Mouse (Mus musculus) midbrain, postnatal 0 days (tissue): Measurements from ENCODE around the gene Comp. TPM values are rescaled to one million over a fixed set of nuclear protein-coding genes. Genes with fewer than 3 reads are reported as not detected.

ENCODE experiments used
- ATAC-seq: fragments of 200-750 bp; cut with Nextera tagmentation; 2 replicates; pipeline ENCODE4 v1.8.0; 2017; ENCODE audit warnings: moderate number of reproducible peaks, mild to moderate bottlenecking, moderate TSS enrichment, moderate library complexity; ENCODE audit not compliant: low FRiP score
- DNase-seq: peaks from one replicate; pipeline ENCODE4 v3.0.0-alpha.2; 2015; ENCODE audit warnings: low spot score
- H3K27ac ChIP-seq: fragments of 300-500 bp; sonication (generic); 2 replicates; pipeline ENCODE4 v1.5.1; 2014; ENCODE audit warnings: low read depth, mild to moderate bottlenecking, low read length, mixed read lengths
- H3K27me3 ChIP-seq: fragments of 300-500 bp; sonication (generic); 2 replicates; pipeline ENCODE4 v1.6.1; 2014; ENCODE audit warnings: low read length, control low read depth, mixed read lengths; ENCODE audit not compliant: insufficient read depth
- H3K36me3 ChIP-seq: fragments of 300-500 bp; sonication (generic); 2 replicates; pipeline ENCODE4 v1.6.1; 2014; ENCODE audit warnings: low read length, control low read depth, mixed read lengths; ENCODE audit not compliant: insufficient read depth
- H3K4me1 ChIP-seq: fragments of 300-500 bp; sonication (generic); 2 replicates; pipeline ENCODE4 v1.6.1; 2014; ENCODE audit warnings: mild to moderate bottlenecking, control low read depth, antibody characterized with exemption, low read length, mixed read lengths; ENCODE audit not compliant: insufficient read depth
- H3K4me2 ChIP-seq: fragments of 300-500 bp; sonication (generic); 2 replicates; pipeline ENCODE4 v1.6.1; 2014; ENCODE audit warnings: low read depth, mild to moderate bottlenecking, low read length, mixed read lengths; ENCODE audit not compliant: poor library complexity, severe bottlenecking
- H3K4me3 ChIP-seq: fragments of 300-500 bp; sonication (generic); 2 replicates; pipeline ENCODE4 v1.5.1; 2014; ENCODE audit warnings: low read depth, mild to moderate bottlenecking, low read length, moderate library complexity
- H3K9ac ChIP-seq: fragments of 300-500 bp; sonication (generic); replicated peaks from 2 replicates; pipeline ENCODE4 v1.6.1; 2014; ENCODE audit warnings: mild to moderate bottlenecking, low read length, moderate library complexity, mixed read lengths; ENCODE audit not compliant: poor library complexity, severe bottlenecking
- H3K9me3 ChIP-seq: fragments of 300-500 bp; sonication (generic); 2 replicates; pipeline ENCODE4 v1.6.1; 2016; ENCODE audit warnings: low read length, control low read depth
- CTCF ChIP-seq: IDR thresholded peaks from 2 replicates; pipeline ENCODE4 v1.5.1; 2016; ENCODE audit warnings: antibody characterized with exemption, mild to moderate bottlenecking
- WGBS: fragments of 180-500 bp; shearing (Covaris S2); extraction: QIAGEN DNeasy Blood & Tissue Kit; methylation state at CpG from one replicate; pipeline ENCODE4 v1.1.7; 2014; 5-methylcytosine and 5-hydroxymethylcytosine counted together
- polyA plus RNA-seq: library from polyadenylated mRNA; unstranded; fragments of >200 nt; fragmentation: Nextera tagmentation; extraction: Ambion mirVana; gene quantifications from 2 replicates; pipeline ENCODE4 v1.2.1, GENCODE M21; 2015
- total RNA-seq: library from RNA; depleted of rRNA; stranded (reverse); fragments of >200 nt; gene quantifications from 2 replicates; pipeline ENCODE4 v1.2.3, GENCODE M21; 2014

Comp gene
- total and polyA plus RNA-seq, 2 experiments from 2014 or later = 0.38 to 0.49 TPM

DNA sequence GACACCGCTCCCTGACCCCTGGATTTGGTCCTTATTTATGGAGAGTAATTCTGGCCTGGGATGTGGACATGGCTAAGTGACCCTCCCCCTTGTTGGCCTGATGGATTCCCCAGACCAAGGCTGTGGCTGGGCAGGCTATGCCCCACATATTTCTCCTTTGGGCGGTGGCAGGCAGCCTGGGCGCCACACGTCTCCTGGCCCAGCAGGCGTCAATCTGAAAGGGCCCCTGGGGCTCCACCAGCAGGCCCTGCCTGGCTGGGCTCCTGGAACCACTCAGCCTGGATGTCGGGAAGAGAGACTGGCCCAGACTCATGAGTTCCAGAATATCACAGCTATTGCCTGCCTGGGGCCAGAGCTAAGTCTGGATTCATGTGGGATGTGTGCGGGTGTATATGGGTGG lies 2.9 kb upstream of the Comp start:
- no peak for TF ChIP-seq CTCF

DNA sequence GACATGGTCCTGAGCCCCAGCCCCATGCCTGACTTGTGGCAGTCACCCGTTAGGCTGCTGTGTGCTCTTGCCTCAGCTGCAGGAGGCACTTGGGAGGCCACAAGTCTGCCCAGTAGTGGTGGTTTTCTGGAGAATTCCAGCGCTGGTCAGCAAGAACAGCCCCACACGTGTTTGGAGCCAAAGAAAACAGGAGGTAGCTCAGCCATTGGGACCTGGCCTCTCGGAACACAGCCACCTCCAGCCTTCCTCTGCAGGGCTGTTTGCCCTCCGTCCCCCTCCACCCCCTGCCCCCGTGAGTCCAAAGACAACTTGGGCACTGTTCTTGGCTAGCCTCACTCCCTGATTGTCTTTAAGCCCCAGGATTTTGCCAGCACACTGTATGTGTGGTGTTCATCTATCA lies 1.4 kb upstream of the Comp start:
- DNase-seq (no peak), ATAC-seq (no peak)
- TF ChIP-seq CTCF = no peak
- Histone ChIP-seq H3K36me3 (no peaks in the 10 kb centered on the region), H3K4me3 (no peak overlapping the region), H3K27me3 (peaks cover 36% of the 10 kb centered on the region), H3K4me1 (no peaks in the 10 kb centered on the region), H3K9ac (no peak overlapping the region), H3K4me2 (no peak overlapping the region), H3K9me3 (no peaks in the 10 kb centered on the region), H3K27ac (no peak overlapping the region)
- 31% methylated on average over 6 of the region's 6 CpGs for WGBS

More for the DNA sequence above, 2.9 kb upstream of the Comp start:
- peaks cover 22% of the 10 kb centered on the region for H3K27me3 ChIP-seq
- WGBS = 70% methylated on average over 7 of the region's 7 CpGs
- no peak for DNase-seq
- no peak overlapping the region for H3K27ac ChIP-seq
- no peaks in the 10 kb centered on the region for H3K36me3 ChIP-seq
- ATAC-seq = no peak
- H3K9ac ChIP-seq = no peak overlapping the region
- no peaks in the 10 kb centered on the region for H3K4me1 ChIP-seq
- no peak overlapping the region for H3K4me2 ChIP-seq
- no peaks in the 10 kb centered on the region for H3K9me3 ChIP-seq
- no peak overlapping the region for H3K4me3 ChIP-seq

DNA sequence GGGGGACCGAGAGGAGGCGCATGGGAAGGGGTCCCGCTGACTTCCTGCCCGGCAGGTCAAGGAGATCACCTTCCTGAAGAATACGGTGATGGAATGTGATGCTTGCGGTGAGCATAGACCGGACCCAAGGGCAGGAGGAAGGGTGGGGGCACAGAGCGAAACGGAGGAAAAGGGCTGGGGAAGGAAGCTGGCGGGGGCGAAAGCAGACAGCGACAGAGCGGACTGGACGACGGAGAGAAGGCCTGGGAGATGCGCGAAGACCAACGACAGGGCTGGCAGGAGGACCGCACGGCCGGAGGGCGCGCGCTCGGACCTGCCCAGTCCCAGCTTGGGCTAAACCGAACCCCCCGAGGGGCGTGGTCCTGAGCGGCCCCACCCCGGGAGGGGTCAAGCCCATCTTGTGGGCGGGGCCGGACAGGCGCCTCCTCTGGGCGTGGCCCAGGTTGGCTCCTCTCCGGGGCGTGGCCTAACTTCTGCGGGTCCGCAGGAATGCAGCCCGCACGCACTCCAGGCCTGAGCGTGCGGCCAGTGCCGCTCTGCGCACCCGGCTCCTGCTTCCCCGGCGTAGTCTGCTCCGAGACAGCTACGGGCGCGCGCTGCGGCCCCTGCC lies 1.1 kb downstream of the Comp start:
- H3K27ac ChIP-seq = no peak overlapping the region
- no peaks in the 10 kb centered on the region for H3K9me3 ChIP-seq
- H3K9ac ChIP-seq = no peak overlapping the region
- no peak for TF ChIP-seq CTCF
- H3K4me3 ChIP-seq = peak overlapping the region; percentile 19; the same call in 1 of the 2 replicates
- DNase-seq (peak; percentile 28), ATAC-seq (peak; percentile 38; the same call in 1 of the 2 replicates)
- peak overlapping the region; percentile 30 for H3K4me2 ChIP-seq
- no peaks in the 10 kb centered on the region for H3K4me1 ChIP-seq
- under 1% methylated on average over 35 of the region's 53 CpGs for WGBS
- H3K36me3 ChIP-seq = no peaks in the 10 kb centered on the region
- H3K27me3 ChIP-seq = peaks cover 57% of the 10 kb centered on the region

DNA sequence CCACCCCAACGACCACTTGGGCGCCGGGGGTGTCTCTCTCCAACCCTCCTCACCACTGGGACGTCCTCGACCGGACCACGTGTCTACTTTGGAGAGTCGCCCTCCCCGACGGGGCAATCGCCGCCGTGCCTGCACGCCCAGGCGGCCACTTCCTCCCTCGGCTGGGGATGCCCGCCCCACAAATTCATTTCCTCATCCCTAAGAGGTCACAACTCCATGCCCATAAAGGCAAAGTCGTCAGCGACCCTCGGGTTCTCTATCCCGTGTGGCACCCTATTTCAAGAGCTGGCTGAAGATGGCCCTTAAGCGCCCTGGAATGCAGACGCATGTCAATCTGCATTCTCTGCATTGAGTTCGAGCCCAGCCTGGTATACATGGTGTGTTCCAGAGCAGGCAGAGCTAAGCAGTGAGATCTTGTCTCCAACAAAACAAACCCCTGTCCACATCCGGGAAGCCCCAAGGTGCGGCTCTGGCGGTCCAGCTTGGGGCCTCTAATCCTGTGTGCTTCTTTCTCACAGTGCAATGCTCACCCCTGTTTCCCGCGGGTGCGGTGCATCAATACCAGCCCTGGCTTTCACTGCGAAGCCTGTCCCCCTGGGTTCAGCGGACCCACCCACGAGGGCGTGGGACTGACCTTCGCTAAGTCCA lies 2.0 kb downstream of the Comp start:
- TF ChIP-seq CTCF = no peak
- no peak overlapping the region for H3K4me2 ChIP-seq
- peak overlapping the region; percentile 3; the same call in 1 of the 2 replicates for H3K4me3 ChIP-seq
- H3K4me1 ChIP-seq = no peaks in the 10 kb centered on the region
- DNase-seq (no peak), ATAC-seq (no peak)
- no peaks in the 10 kb centered on the region for H3K9me3 ChIP-seq
- H3K27me3 ChIP-seq = peaks cover 57% of the 10 kb centered on the region
- no peak overlapping the region for H3K27ac ChIP-seq
- WGBS = 6% methylated on average over 35 of the region's 35 CpGs
- no peak overlapping the region for H3K9ac ChIP-seq
- no peaks in the 10 kb centered on the region for H3K36me3 ChIP-seq

DNA sequence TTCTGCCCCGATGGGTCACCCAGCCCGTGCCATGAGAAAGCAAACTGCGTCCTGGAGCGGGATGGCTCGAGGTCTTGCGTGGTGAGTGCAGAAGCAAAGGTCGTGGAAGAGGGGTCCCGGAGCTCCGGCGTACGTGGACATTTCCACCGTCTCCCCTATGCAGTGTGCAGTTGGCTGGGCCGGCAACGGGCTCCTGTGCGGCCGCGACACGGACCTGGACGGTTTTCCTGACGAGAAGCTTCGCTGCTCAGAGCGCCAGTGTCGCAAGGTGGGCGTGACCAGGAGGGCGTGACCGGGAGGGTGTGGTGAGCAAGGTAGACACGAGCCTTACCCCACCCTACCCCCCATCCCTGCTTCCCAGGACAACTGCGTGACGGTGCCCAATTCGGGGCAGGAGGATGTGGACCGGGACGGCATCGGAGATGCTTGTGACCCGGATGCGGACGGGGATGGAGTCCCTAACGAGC lies 3.0 kb downstream of the Comp start:
- no peak overlapping the region for H3K9ac ChIP-seq
- H3K27me3 ChIP-seq = peaks cover 57% of the 10 kb centered on the region
- TF ChIP-seq CTCF = no peak
- H3K27ac ChIP-seq = no peak overlapping the region
- no peaks in the 10 kb centered on the region for H3K36me3 ChIP-seq
- H3K9me3 ChIP-seq = no peaks in the 10 kb centered on the region
- no peak overlapping the region for H3K4me3 ChIP-seq
- DNase-seq = no peak
- 11% methylated on average over 37 of the region's 37 CpGs for WGBS
- H3K4me2 ChIP-seq = 0 out of 2 replicates have a peak overlapping the region, but pooled peaks have one; percentile 18
- ATAC-seq = no peak
- no peaks in the 10 kb centered on the region for H3K4me1 ChIP-seq

DNA sequence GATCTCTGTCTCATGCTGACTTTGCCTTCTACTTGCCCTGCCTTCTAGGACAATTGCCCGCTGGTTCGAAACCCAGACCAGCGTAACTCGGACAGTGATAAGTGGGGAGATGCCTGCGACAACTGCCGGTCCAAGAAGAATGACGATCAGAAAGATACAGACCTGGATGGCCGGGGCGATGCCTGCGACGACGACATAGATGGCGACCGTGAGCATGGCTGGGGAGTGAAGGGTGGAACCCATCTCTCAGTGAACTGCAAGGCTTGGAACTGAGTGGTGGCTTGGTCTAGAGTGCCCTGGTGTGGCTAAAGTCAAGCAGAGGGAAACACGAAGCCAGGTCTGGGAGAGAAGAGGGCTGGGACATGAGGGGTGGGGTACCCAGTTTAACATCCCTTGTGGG lies 3.7 kb downstream of the Comp start:
- Histone ChIP-seq H3K4me2 (no peak overlapping the region), H3K4me3 (no peak overlapping the region), H3K4me1 (no peaks in the 10 kb centered on the region), H3K9ac (no peak overlapping the region), H3K27me3 (peaks cover 57% of the 10 kb centered on the region), H3K9me3 (no peaks in the 10 kb centered on the region), H3K36me3 (no peaks in the 10 kb centered on the region), H3K27ac (no peak overlapping the region)
- TF ChIP-seq CTCF = peak; percentile 37
- DNase-seq (no peak), ATAC-seq (no peak)
- 12% methylated on average over 15 of the region's 15 CpGs for WGBS
